Mouse (Mus musculus): ENCODE data around the gene Pi16. TPM values are rescaled to one million over a fixed set of nuclear protein-coding genes. Genes with fewer than 3 reads are reported as not detected.
"Not testable (repeated sequence)": the region's sequence is repeated elsewhere in the genome, so short reads cannot be mapped to it uniquely, and the experiment has no call there.

The Pi16 gene
- polyA plus RNA-seq (2016; fragmentation: Nextera tagmentation; extraction: Ambion mirVana): 0.71 and 1.1 TPM in 2 replicates

GRCm38 (mm10) chr17:29317380-29317779, at the start of gene Pi16:
Gene Pi16, plus strand, starts transcription at chr17:29317680.
- Histone ChIP-seq H3K4me1 (replicated peaks) (peaks cover 51% of the 10 kb centered on the region), H3K27ac (peak within 1 kb of the TSS; percentile 50), H3K27me3 (ENCODE audit: insufficient read depth, poor library complexity, severe bottlenecking) (peaks cover 39% of the 10 kb centered on the region)
- H3K36me3 ChIP-seq; DNase-seq (ENCODE audit: low spot score); H3K9me3 ChIP-seq; H3K4me3 ChIP-seq: not testable (repeated sequence)
- WGBS: 82% methylated on average over 3 of the region's 3 CpGs

- Histone ChIP-seq H3K4me1 (replicated peaks) (peaks cover 24% of the 10 kb centered on the region), H3K27me3 (ENCODE audit: insufficient read depth, poor library complexity, severe bottlenecking) (no peaks in the 10 kb centered on the region), H3K27ac (peak overlapping the region; percentile 96), H3K9me3 (no peaks in the 10 kb centered on the region), H3K36me3 (no peaks in the 10 kb centered on the region), H3K4me3 (peak overlapping the region; percentile 83)
- DNase-seq (ENCODE audit: low spot score): no peak
- WGBS: 62% methylated on average over 6 of the region's 6 CpGs
Observed at GRCm38 (mm10) chr17:29267931-29268681, 49.4 kb upstream of the Pi16 start.

- Histone ChIP-seq H3K9me3 (no peaks in the 10 kb centered on the region), H3K27ac (peak within 1 kb of the TSS; percentile 96), H3K27me3 (ENCODE audit: insufficient read depth, poor library complexity, severe bottlenecking) (no peaks in the 10 kb centered on the region), H3K4me1 (replicated peaks) (peaks cover 23% of the 10 kb centered on the region), H3K4me3 (peak within 1 kb of the TSS; percentile 83), H3K36me3 (no peaks in the 10 kb centered on the region)
- under 1% methylated on average over 63 of the region's 63 CpGs for WGBS
- peak; percentile 97 for DNase-seq (ENCODE audit: low spot score)
Observed at GRCm38 (mm10) chr17:29268682-29269348, 48.7 kb upstream of the Pi16 start, which contains the start of gene BC004004. Gene BC004004, plus strand, starts transcription at chr17:29268788.

GRCm38 (mm10) chr17:29269349-29269706, 48.2 kb upstream of the Pi16 start:
- Histone ChIP-seq H3K27ac (peak overlapping the region; percentile 96), H3K27me3 (ENCODE audit: insufficient read depth, poor library complexity, severe bottlenecking) (no peaks in the 10 kb centered on the region), H3K36me3 (no peaks in the 10 kb centered on the region), H3K4me1 (replicated peaks) (peaks cover 25% of the 10 kb centered on the region), H3K4me3 (peak overlapping the region; percentile 83), H3K9me3 (no peaks in the 10 kb centered on the region)
- no peak for DNase-seq (ENCODE audit: low spot score)
- 24% methylated on average over 10 of the region's 10 CpGs for WGBS

- Histone ChIP-seq H3K4me1 (replicated peaks) (peaks cover 21% of the 10 kb centered on the region), H3K36me3 (no peaks in the 10 kb centered on the region), H3K27ac (no peak overlapping the region), H3K9me3 (no peaks in the 10 kb centered on the region), H3K4me3 (peak overlapping the region; percentile 83; the same call in 1 of the 2 replicates), H3K27me3 (ENCODE audit: insufficient read depth, poor library complexity, severe bottlenecking) (no peaks in the 10 kb centered on the region)
- no peak for DNase-seq (ENCODE audit: low spot score)
- 93% methylated on average over 9 of the region's 9 CpGs for WGBS
Observed at GRCm38 (mm10) chr17:29270148-29270698, 47.3 kb upstream of the Pi16 start.

GRCm38 (mm10) chr17:29273156-29273555, 44.3 kb upstream of the Pi16 start:
- DNase-seq (ENCODE audit: low spot score): no peak
- Histone ChIP-seq H3K36me3 (0 out of 2 replicates have a peak, but pooled peaks cover 6% of the 10 kb centered on the region), H3K27ac (no peak overlapping the region), H3K27me3 (ENCODE audit: insufficient read depth, poor library complexity, severe bottlenecking) (no peaks in the 10 kb centered on the region), H3K4me1 (replicated peaks) (peaks cover 27% of the 10 kb centered on the region), H3K4me3 (no peak overlapping the region), H3K9me3 (no peaks in the 10 kb centered on the region)
- WGBS: 81% methylated on average over 7 of the region's 7 CpGs

- H3K27ac ChIP-seq: no peak overlapping the region
- no peak for DNase-seq (ENCODE audit: low spot score)
- 83% methylated on average over 11 of the region's 11 CpGs for WGBS
Observed at GRCm38 (mm10) chr17:29273889-29274288, 43.6 kb upstream of the Pi16 start.

GRCm38 (mm10) chr17:29280422-29280821, 37.1 kb upstream of the Pi16 start:
- Histone ChIP-seq H3K27ac (no peak overlapping the region), H3K9me3 (no peaks in the 10 kb centered on the region), H3K4me1 (replicated peaks) (peaks cover 20% of the 10 kb centered on the region), H3K36me3 (peaks cover 45% of the 10 kb centered on the region), H3K27me3 (ENCODE audit: insufficient read depth, poor library complexity, severe bottlenecking) (no peaks in the 10 kb centered on the region), H3K4me3 (no peak overlapping the region)
- 90% methylated on average over 5 of the region's 5 CpGs for whole genome bisulfite sequencing
- DNase-seq (ENCODE audit: low spot score): no peak

More at GRCm38 (mm10) chr17:29273889-29274288, 43.6 kb upstream of the Pi16 start:
- H3K4me3 ChIP-seq: no peak overlapping the region
- no peaks in the 10 kb centered on the region for H3K9me3 ChIP-seq
- 0 out of 2 replicates have a peak, but pooled peaks cover 6% of the 10 kb centered on the region for H3K36me3 ChIP-seq
- H3K4me1 ChIP-seq (replicated peaks): peaks cover 27% of the 10 kb centered on the region
- no peaks in the 10 kb centered on the region for H3K27me3 ChIP-seq (ENCODE audit: insufficient read depth, poor library complexity, severe bottlenecking)

- 92% methylated on average over 5 of the region's 5 CpGs for WGBS
- no peak for DNase-seq (ENCODE audit: low spot score)
- H3K27ac ChIP-seq: no peak overlapping the region
Observed at GRCm38 (mm10) chr17:29281541-29281940, 35.9 kb upstream of the Pi16 start.

GRCm38 (mm10) chr17:29282216-29282952, 35.1 kb upstream of the Pi16 start:
- WGBS: 61% methylated on average over 21 of the region's 21 CpGs
- peaks cover 61% of the 10 kb centered on the region for H3K36me3 ChIP-seq
- no peaks in the 10 kb centered on the region for H3K27me3 ChIP-seq (ENCODE audit: insufficient read depth, poor library complexity, severe bottlenecking)
- peaks cover 4% of the 10 kb centered on the region; the same call in 1 of the 2 replicates for H3K9me3 ChIP-seq
- DNase-seq (ENCODE audit: low spot score): no peak
- peak overlapping the region; percentile 59; the same call in 1 of the 2 replicates for H3K27ac ChIP-seq
- peaks cover 20% of the 10 kb centered on the region for H3K4me1 ChIP-seq (replicated peaks)
- no peak overlapping the region for H3K4me3 ChIP-seq

More at GRCm38 (mm10) chr17:29281541-29281940, 35.9 kb upstream of the Pi16 start:
- peaks cover 56% of the 10 kb centered on the region for H3K36me3 ChIP-seq
- H3K4me3 ChIP-seq: no peak overlapping the region
- H3K27me3 ChIP-seq (ENCODE audit: insufficient read depth, poor library complexity, severe bottlenecking): no peaks in the 10 kb centered on the region
- peaks cover 4% of the 10 kb centered on the region; the same call in 1 of the 2 replicates for H3K9me3 ChIP-seq
- H3K4me1 ChIP-seq (replicated peaks): peaks cover 20% of the 10 kb centered on the region

- Histone ChIP-seq H3K4me3 (no peak overlapping the region), H3K4me1 (replicated peaks) (peaks cover 5% of the 10 kb centered on the region; the same call in 1 of the 2 replicates), H3K9me3 (no peaks in the 10 kb centered on the region), H3K27me3 (ENCODE audit: insufficient read depth, poor library complexity, severe bottlenecking) (no peaks in the 10 kb centered on the region), H3K36me3 (peaks cover 52% of the 10 kb centered on the region), H3K27ac (no peak overlapping the region)
- no peak for DNase-seq (ENCODE audit: low spot score)
- 85% methylated on average over 7 of the region's 7 CpGs for WGBS
Observed at GRCm38 (mm10) chr17:29291793-29292192, 25.7 kb upstream of the Pi16 start.

GRCm38 (mm10) chr17:29292996-29293395, 24.5 kb upstream of the Pi16 start:
- H3K27ac ChIP-seq: no peak overlapping the region
- peaks cover 9% of the 10 kb centered on the region for H3K4me1 ChIP-seq (replicated peaks)
- WGBS: 91% methylated on average over 3 of the region's 3 CpGs
- no peak for DNase-seq (ENCODE audit: low spot score)
- no peak overlapping the region for H3K4me3 ChIP-seq
- H3K27me3 ChIP-seq (ENCODE audit: insufficient read depth, poor library complexity, severe bottlenecking): no peaks in the 10 kb centered on the region
- no peaks in the 10 kb centered on the region for H3K9me3 ChIP-seq
- H3K36me3 ChIP-seq: peaks cover 60% of the 10 kb centered on the region

Measured in hindbrain, embryonic 10.5 days (tissue).